Mouse (Mus musculus): ENCODE data around the gene Brms1l. TPM values are rescaled to one million over a fixed set of nuclear protein-coding genes. Genes with fewer than 3 reads are reported as not detected.

Gene Brms1l
- polyA plus RNA-seq, 1 experiment from 2014 or later: 50.9 TPM

DNA sequence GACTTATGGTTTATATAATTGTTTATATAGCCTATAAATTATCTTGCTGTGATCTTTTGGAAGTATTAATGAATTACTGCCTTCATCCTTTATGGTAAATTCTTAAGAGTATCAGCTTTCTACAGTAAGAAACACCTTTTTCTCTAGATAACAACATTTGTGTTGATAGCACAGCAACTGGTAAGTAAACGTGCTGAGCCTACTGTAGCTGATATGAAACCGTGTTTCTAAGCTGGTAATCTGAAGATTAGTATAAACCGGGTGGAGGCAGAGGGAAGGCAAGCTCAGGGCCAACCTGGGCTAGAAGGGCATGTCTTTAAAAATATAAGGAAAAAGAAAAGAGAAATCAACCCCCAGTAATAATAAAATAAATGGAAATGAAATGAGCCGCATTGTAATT is 31.6 kb downstream of the Brms1l start:
- Histone ChIP-seq H3K4me3 (no peak overlapping the region), H3K27me3 (no peaks in the 10 kb centered on the region), H3K27ac (no peak overlapping the region), H3K9ac (no peak overlapping the region), H3K9me3 (peaks cover 4% of the 10 kb centered on the region; the same call in 1 of the 2 replicates), H3K4me1 (no peaks in the 10 kb centered on the region), H3K36me3 (peaks cover 62% of the 10 kb centered on the region), H3K4me2 (replicated peaks) (no peak overlapping the region)
- no peak for ATAC-seq (ENCODE audit: insufficient number of reproducible peaks, insufficient read depth, low FRiP score, low TSS enrichment)
- 93% methylated on average over 4 of the region's 4 CpGs for WGBS

DNA sequence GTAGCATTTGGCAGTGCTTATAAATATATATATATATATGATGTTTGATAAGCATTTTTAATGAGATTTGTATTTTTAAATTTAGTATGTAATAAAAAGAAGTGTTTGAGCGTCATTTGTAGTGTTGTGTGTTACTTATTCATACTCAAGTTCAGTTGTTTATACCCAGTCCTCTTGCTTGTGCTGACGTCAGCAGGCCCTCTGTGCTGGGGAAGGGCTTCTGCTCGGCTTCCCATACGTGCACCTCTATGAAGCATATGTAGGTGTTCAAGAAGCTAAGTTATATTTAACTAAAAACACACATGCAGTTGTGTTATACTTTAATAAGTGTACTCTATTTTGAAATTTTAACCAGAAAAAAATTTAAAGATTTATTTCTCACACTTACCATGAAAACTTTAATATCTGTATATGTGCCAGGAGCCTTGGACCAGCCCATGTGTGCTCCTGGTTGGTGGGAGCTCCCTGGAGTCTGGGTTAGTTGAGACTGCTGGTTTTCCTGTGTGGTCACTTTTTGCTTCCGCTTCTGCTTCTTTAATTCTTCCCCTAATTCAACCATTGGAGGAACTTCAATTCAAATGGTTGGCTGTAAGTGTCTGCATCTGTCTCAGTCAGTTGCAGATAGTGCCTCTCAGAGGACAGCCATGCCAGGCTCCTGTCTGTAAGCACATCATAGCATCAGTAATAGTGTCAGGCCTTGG is 33.6 kb downstream of the Brms1l start:
- no peak for ATAC-seq (ENCODE audit: insufficient number of reproducible peaks, insufficient read depth, low FRiP score, low TSS enrichment)
- no peak overlapping the region for H3K9ac ChIP-seq
- 88% methylated on average over 5 of the region's 5 CpGs for WGBS
- H3K4me3 ChIP-seq: no peak overlapping the region
- H3K9me3 ChIP-seq: peaks cover 4% of the 10 kb centered on the region; the same call in 1 of the 2 replicates
- H3K4me1 ChIP-seq: no peaks in the 10 kb centered on the region
- H3K36me3 ChIP-seq: peaks cover 57% of the 10 kb centered on the region
- no peaks in the 10 kb centered on the region for H3K27me3 ChIP-seq
- H3K4me2 ChIP-seq (replicated peaks): no peak overlapping the region
- H3K27ac ChIP-seq: no peak overlapping the region

DNA sequence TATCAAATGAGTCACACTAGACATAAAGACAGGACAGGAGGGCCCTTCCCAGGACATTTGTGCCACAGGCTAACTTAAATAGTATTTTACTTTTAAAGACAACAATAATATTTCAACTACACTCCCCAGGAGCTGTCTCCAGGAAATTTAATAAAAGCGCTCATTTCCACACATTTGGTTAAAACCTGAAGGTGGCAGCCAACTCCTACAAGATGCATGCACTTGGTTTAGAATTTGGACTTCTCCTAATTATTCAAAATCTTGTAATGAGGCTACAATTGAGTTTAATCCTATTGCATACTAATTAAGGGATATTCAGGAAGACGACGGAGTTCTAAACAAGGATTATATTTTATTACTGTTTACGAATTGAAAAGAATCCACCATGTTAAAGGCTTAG is 49.3 kb downstream of the Brms1l start:
- Histone ChIP-seq H3K36me3 (no peaks in the 10 kb centered on the region), H3K9ac (no peak overlapping the region), H3K27ac (no peak overlapping the region), H3K9me3 (no peaks in the 10 kb centered on the region), H3K4me2 (replicated peaks) (no peak overlapping the region), H3K4me3 (no peak overlapping the region), H3K4me1 (no peaks in the 10 kb centered on the region), H3K27me3 (no peaks in the 10 kb centered on the region)
- no peak for ATAC-seq (ENCODE audit: insufficient number of reproducible peaks, insufficient read depth, low FRiP score, low TSS enrichment)
- WGBS: 75% methylated on average over 4 of the region's 4 CpGs

DNA sequence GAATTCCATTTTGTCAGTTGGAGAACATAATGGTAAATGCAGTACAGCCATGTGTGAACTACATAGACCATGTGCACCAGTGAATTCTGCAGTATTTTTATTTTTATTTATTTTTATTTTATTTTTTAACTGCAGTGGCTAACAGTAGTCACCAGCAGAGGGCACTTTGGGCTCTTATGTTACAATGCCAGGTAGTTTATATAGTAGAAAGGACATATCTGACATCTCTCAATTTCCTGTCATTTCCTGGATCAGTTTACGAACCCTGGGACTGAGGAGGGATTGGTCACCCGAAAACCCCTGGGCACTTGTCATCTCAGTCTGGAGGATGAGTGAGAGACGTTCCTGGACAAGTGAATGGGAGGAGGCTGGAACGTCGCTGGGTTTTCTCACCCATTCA is 52.4 kb downstream of the Brms1l start:
- no peak overlapping the region for H3K9ac ChIP-seq
- H3K4me2 ChIP-seq (replicated peaks): peak overlapping the region; percentile 26; the same call in 1 of the 2 replicates
- H3K9me3 ChIP-seq: no peaks in the 10 kb centered on the region
- 27% methylated on average over 5 of the region's 5 CpGs for WGBS
- H3K27ac ChIP-seq: no peak overlapping the region
- no peaks in the 10 kb centered on the region for H3K36me3 ChIP-seq
- ATAC-seq (ENCODE audit: insufficient number of reproducible peaks, insufficient read depth, low FRiP score, low TSS enrichment): no peak
- no peaks in the 10 kb centered on the region for H3K27me3 ChIP-seq
- no peaks in the 10 kb centered on the region for H3K4me1 ChIP-seq
- H3K4me3 ChIP-seq: no peak overlapping the region

DNA sequence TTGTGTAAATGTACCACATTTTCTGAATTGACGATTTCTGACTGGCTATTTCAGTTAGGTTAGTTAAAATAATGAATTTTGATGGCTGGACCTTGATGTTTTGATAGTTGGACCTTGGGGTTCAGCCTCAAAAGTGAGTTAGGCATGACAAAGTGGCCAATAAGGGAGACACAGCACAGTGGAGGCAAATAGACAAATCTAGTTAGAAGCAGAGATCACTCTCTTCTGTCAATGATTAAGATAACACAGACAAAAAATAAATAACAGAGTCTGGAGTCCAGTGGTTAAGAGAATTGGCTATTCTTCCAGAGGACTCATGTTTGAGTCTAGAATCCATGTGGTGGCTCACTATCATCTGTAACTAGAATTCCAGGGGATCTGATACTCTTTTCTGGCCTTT is 68.7 kb downstream of the Brms1l start:
- no peak for ATAC-seq (ENCODE audit: insufficient number of reproducible peaks, insufficient read depth, low FRiP score, low TSS enrichment)
- no peaks in the 10 kb centered on the region for H3K36me3 ChIP-seq
- no peak overlapping the region for H3K9ac ChIP-seq
- H3K4me3 ChIP-seq: no peak overlapping the region
- no peaks in the 10 kb centered on the region for H3K4me1 ChIP-seq
- H3K9me3 ChIP-seq: no peaks in the 10 kb centered on the region
- H3K27ac ChIP-seq: no peak overlapping the region
- 78% methylated on average over 1 of the region's 1 CpGs for WGBS
- H3K27me3 ChIP-seq: no peaks in the 10 kb centered on the region
- H3K4me2 ChIP-seq (replicated peaks): no peak overlapping the region

DNA sequence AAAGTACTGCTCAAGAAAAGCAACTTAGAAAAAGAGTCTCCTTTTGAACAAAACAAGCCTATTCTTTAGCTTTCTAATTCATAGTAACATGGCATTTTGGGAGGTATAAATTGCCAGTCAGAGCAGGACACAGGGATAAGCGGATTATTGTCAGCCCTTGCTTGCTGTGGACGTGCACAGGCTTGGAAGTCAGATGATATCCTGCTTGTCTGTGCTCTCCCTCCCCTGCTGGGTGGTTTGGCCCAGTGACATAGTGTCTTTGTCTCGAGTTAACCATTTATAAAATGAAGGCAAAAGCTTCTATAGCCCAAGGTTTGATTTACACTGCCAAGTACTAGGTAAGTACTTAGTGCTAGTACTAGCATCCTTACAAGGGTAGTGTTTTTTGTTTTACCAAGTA is 76.0 kb downstream of the Brms1l start:
- ATAC-seq (ENCODE audit: insufficient number of reproducible peaks, insufficient read depth, low FRiP score, low TSS enrichment): no peak
- H3K27me3 ChIP-seq: no peaks in the 10 kb centered on the region

DNA sequence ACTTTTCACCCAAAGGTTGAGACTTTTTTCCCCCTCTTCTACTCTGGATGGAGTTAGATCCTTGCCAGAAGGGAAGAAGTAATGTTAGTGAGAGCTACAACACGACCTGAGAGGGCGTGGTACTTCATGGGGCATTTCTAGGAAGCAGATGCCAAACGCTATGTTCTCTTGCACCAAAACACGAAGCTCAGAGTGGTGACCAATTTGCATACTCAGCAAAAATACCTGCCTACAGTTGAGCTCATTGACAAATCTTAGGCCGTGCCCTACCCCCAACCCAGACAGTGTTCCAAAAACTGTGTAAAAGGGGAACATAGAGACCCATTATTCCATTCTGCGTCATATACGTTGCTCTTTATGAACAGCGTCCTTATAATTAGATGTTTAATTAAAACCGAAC is 77.1 kb downstream of the Brms1l start:
- Histone ChIP-seq H3K9me3 (no peaks in the 10 kb centered on the region), H3K27me3 (no peaks in the 10 kb centered on the region), H3K4me1 (no peaks in the 10 kb centered on the region), H3K27ac (no peak overlapping the region), H3K36me3 (no peaks in the 10 kb centered on the region), H3K9ac (no peak overlapping the region), H3K4me2 (replicated peaks) (no peak overlapping the region), H3K4me3 (no peak overlapping the region)
- no peak for ATAC-seq (ENCODE audit: insufficient number of reproducible peaks, insufficient read depth, low FRiP score, low TSS enrichment)
- WGBS: 73% methylated on average over 9 of the region's 9 CpGs

More for the DNA sequence above, 76.0 kb downstream of the Brms1l start:
- 34% methylated on average over 3 of the region's 3 CpGs for WGBS
- H3K36me3 ChIP-seq: no peaks in the 10 kb centered on the region
- H3K4me3 ChIP-seq: no peak overlapping the region
- no peaks in the 10 kb centered on the region for H3K4me1 ChIP-seq
- H3K27ac ChIP-seq: no peak overlapping the region
- no peak overlapping the region for H3K4me2 ChIP-seq (replicated peaks)
- no peaks in the 10 kb centered on the region for H3K9me3 ChIP-seq
- no peak overlapping the region for H3K9ac ChIP-seq

DNA sequence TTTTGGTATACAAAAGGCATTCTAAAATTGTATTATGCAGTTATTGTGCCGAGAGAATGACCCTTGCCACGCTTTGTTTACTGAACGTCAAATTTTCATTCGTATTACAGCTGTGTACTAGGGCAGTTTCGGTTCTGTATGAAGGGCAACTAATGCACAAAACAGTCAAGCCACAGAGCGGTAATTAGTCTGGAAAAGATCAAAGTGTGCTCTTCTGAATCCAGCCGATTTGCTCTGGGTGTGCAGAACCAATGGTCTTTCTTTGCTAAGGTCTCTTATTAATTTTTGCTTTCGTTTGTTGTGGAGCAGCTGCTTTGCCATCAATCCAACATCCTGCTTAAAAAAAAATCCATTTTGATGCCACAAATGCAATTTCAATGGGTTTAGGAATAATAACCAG is 80.1 kb downstream of the Brms1l start:
- ATAC-seq (ENCODE audit: insufficient number of reproducible peaks, insufficient read depth, low FRiP score, low TSS enrichment): no peak
- WGBS: 66% methylated on average over 8 of the region's 8 CpGs
- no peak overlapping the region for H3K27ac ChIP-seq

DNA sequence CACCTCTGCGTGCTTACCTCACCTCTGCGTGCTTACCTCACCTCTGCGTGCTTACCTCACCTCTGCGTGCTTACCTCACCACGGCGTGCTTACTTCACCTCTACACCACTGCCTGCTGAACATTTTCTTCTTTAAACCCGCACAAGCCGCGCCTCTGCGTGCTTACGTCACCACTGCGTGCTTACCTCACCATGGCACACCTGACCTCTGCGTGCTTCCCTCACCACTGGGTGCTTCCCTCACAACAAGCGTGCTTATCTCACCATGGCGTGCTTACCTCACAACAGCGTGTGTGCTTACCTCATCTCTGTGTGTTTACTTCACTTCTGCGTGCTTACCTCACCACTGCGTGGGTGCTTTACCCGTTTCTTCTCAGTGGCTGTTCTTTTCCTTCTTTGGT is 80.9 kb downstream of the Brms1l start:
- 91% methylated on average over 19 of the region's 19 CpGs for WGBS
- no peak overlapping the region for H3K4me3 ChIP-seq
- H3K4me1 ChIP-seq: no peaks in the 10 kb centered on the region

More for the DNA sequence above, 80.1 kb downstream of the Brms1l start:
- Histone ChIP-seq H3K9me3 (no peaks in the 10 kb centered on the region), H3K27me3 (no peaks in the 10 kb centered on the region), H3K4me2 (replicated peaks) (no peak overlapping the region), H3K9ac (no peak overlapping the region), H3K4me3 (no peak overlapping the region), H3K4me1 (no peaks in the 10 kb centered on the region), H3K36me3 (no peaks in the 10 kb centered on the region)

More for the DNA sequence above, 80.9 kb downstream of the Brms1l start:
- Histone ChIP-seq H3K9ac (no peak overlapping the region), H3K4me2 (replicated peaks) (no peak overlapping the region), H3K27me3 (no peaks in the 10 kb centered on the region), H3K27ac (no peak overlapping the region), H3K36me3 (no peaks in the 10 kb centered on the region), H3K9me3 (no peaks in the 10 kb centered on the region)
- no peak for ATAC-seq (ENCODE audit: insufficient number of reproducible peaks, insufficient read depth, low FRiP score, low TSS enrichment)

Small RNAs within 50 kb of the gene (microRNA-seq; reads per million reads assigned to microRNA genes)
- 2.2 reads per million, percentile 7 among the genes with 10 or more reads in this experiment for gene Gm23394

Other genes with a start within 250 kb of the Brms1l start
- 0.93 and 1.1 TPM in 2 replicates for gene Insm2, start 236.9 kb upstream of the Brms1l start, polyA plus RNA-seq (2016; fragmentation: Nextera tagmentation; extraction: Ambion mirVana)
- 21.9 and 22.8 TPM in 2 replicates for gene Ralgapa1, start 15.2 kb upstream of the Brms1l start, polyA plus RNA-seq (2016; fragmentation: Nextera tagmentation; extraction: Ambion mirVana)